Mouse (Mus musculus) olfactory bulb, adult 2 months (tissue): ENCODE results near the gene Thsd4.

Experiments
- CTCF ChIP-seq: fragments of 200-500 bp; IDR thresholded peaks from 2 replicates; pipeline ENCODE4 v1.5.1; 2012; ENCODE audit warnings: low read depth, mild to moderate bottlenecking, low read length, moderate library complexity; ENCODE audit not compliant: insufficient read depth
- POLR2A ChIP-seq: fragments of 200-500 bp; IDR thresholded peaks from 2 replicates; pipeline ENCODE4 v1.6.1; 2012; ENCODE audit warnings: mild to moderate bottlenecking, low read depth, low read length, moderate library complexity; ENCODE audit not compliant: insufficient read depth

DNA sequence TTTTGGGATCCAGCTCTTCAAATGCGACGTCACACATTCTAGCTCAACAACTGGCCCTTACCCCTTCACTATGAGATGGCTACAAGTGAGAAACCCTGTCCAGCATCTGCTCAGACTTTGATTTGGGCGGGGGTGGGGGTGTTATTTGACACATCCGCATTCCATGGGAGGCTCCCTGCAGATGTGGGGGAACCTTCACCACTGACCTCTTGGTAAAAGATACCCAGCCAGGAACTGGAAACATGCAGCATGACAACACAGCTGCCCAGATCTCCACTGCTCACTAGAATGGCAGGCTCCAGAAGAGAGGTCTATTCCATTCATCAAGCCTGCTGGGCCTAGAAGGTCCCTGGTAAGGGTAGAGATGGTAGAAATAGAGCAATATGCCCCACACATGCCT, 213.7 kb downstream of the Thsd4 start:
- TF ChIP-seq POLR2A (no peak), CTCF (no peak)
